Mouse (Mus musculus) layer of hippocampus, adult 8-10 months (tissue): ENCODE measurements around the gene Gm7324. TPM values are rescaled to one million over a fixed set of nuclear protein-coding genes. Genes with fewer than 3 reads are reported as not detected.
"Not testable (repeated sequence)": the region's sequence is repeated elsewhere in the genome, so short reads cannot be mapped to it uniquely, and the experiment has no call there.

ENCODE experiments used
- DNase-seq, 2 experiments: peaks; one replicate each; pipeline ENCODE4 v3.0.0; 2022; ENCODE audit warnings: low spot score in 2 of 2
- total RNA-seq, 4 experiments: library from RNA; stranded (reverse); gene quantifications; 2 replicates each; pipeline ENCODE4 v1.2.4; 2022

Gm7324 gene
- total RNA-seq, result 1 to 10 TPM in 3 of 4 experiments, under 1 TPM in 1; 0.76 to 3.1 (median 2.0) TPM

GRCm38 (mm10) chr14:43697621-43698020 lies at the start of gene Gm7324:
Gm7324 (plus strand) TSS chr14:43697828.
- not testable (repeated sequence) for DNase-seq

GRCm38 (mm10) chr14:43677099-43677498 lies 20.5 kb upstream of the Gm7324 start, which contains the start of gene Gm8165:
Gm8165 (minus strand) TSS chr14:43677199.
- not testable (repeated sequence) for DNase-seq

GRCm38 (mm10) chr14:43727385-43727784 lies 29.8 kb downstream of the Gm7324 start, which contains the start of gene Gm16506:
Gm16506 (minus strand) TSS chr14:43727485.
- DNase-seq, result not testable (repeated sequence)

- not testable (repeated sequence) for DNase-seq
Measured at GRCm38 (mm10) chr14:43747566-43747965, 49.9 kb downstream of the Gm7324 start, which contains the start of gene Gm6526. Gm6526 (plus strand) TSS chr14:43747866.

Other genes starting within 250 kb of the Gm7324 start
- gene Gm5799, start 154.3 kb upstream of the Gm7324 start, total RNA-seq, result not detected
- not detected for gene Gm17654, start 118.7 kb upstream of the Gm7324 start, total RNA-seq
- gene Gm10375, start 89.8 kb upstream of the Gm7324 start, total RNA-seq, result not detected
- not detected for gene Gm8165, start 20.6 kb upstream of the Gm7324 start, total RNA-seq
- not detected for gene Gm16506, start 29.7 kb downstream of the Gm7324 start, total RNA-seq
- not detected for gene Gm6526, start 50.0 kb downstream of the Gm7324 start, total RNA-seq
- gene Gm8180, start 86.9 kb downstream of the Gm7324 start, total RNA-seq, result not detected
- gene Ear1, start 177.7 kb downstream of the Gm7324 start, total RNA-seq, result not detected
- gene Ear10, start 225.7 kb downstream of the Gm7324 start, total RNA-seq, result not detected
- under 1 TPM in 2 of 4 experiments, not detected in 2; 0.16 to 0.28 TPM for gene Gm8113, start 227.6 kb downstream of the Gm7324 start, total RNA-seq